In the genomic region with DNA sequence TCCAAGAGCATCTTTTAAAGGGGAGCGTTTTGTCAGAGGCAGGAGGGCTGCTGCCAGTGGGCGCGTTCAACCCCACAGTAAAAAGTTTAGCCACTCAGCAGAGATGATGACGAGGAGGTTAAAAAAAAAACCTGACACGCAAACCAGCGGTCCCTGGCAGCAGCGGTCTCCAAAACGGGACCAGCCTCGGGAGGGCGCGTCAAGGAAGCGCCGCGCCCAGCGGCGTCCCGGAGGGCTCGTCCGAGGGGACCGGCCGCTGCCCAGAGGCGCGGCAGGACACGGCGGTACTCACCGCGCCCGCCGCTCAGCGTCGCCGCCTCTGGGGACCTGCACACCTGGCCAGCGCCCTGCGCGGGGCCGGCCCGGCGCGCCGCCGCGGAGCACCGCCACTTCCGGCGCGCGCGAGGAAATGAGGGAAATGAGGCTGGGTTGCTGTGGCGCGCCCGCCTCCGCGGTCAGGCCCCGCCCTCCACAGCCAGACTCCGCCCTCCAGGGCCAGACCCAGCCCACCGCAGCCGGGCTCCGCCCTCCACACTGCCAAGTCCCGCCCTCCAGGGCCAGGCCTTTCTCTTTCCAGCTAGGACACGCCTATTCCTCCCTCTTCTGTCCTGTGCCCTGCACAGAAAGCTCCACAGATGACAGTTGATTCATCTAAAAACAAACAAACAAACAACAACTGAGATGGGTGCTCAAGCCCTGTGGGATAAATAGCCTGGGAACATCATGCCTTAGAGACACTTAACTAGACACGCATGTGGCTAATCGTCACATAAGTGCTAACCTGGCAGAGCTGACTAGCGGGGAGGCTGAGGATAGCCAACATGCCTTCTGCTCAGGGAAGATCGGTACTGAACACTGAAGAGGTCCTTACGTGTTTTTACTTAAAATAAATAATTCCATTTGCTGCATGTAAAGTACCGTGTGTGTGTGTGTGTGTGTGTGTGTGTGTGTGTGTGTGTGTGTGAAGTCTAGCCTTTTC, we compare ENCODE assay signal across 8 mouse cellular contexts. TPM values are rescaled to one million over a fixed set of nuclear protein-coding genes. Genes with fewer than 3 reads are reported as not detected.
DNase-seq lines count a peak whose midpoint lies in the region; ATAC-seq and TF ChIP-seq lines count a peak whose summit lies in the region.

Gene Csgalnact2, minus strand, starts transcription at position 410 of the 979 bp plus-strand sequence.

- peak within 1 kb of the TSS; percentile 85 for H3K4me3 ChIP-seq in ES-Bruce4 (ENCODE audit: low read depth, low read length)
- peak within 1 kb of the TSS; percentile 75 for H3K4me3 ChIP-seq in forebrain, embryonic 14.5 days (ENCODE audit: low read depth, low read length)
- H3K4me3 ChIP-seq in lung, adult 2 months (replicated peaks; ENCODE audit: extremely low read depth, low read depth, low read length) = peak within 1 kb of the TSS; percentile 83

- DNase-seq in forebrain, embryonic 14.5 days (ENCODE audit: low spot score) = peak; percentile 88
- peak; percentile 92 for DNase-seq in heart, postnatal 25 days (ENCODE audit: low spot score)
- DNase-seq in layer of hippocampus, adult 18-20 months (ENCODE audit: low spot score in 2 of 2) = peak; percentile 90 to 93
- DNase-seq in lung, adult 2 months = peak; percentile 98
- peak; percentile 77 to 84 for DNase-seq in thymus, adult 18-20 months

- WGBS in forebrain, embryonic 14.5 days = 7% methylated on average over 62 of the region's 66 CpGs
- WGBS in lung, adult 2 months = 5% methylated on average over 59 of the region's 66 CpGs

- H3K27ac ChIP-seq in ES-Bruce4 (ENCODE audit: insufficient read depth, low read length) = no peak within 1 kb of the TSS
- peak within 1 kb of the TSS; percentile 62; the same call in 1 of the 2 replicates for H3K27ac ChIP-seq in forebrain, embryonic 14.5 days (ENCODE audit: low read depth, low read length)

- H3K36me3 ChIP-seq in ES-Bruce4 (ENCODE audit: control insufficient read depth, insufficient read depth, low read length, poor library complexity, severe bottlenecking) = no peaks in the 10 kb centered on the region
- no peaks in the 10 kb centered on the region for H3K36me3 ChIP-seq in forebrain, embryonic 14.5 days (ENCODE audit: control insufficient read depth, insufficient read depth, low read length)

- TF ChIP-seq POLR2A in ES-Bruce4 (IDR thresholded peaks at IDR 0.05; ENCODE audit: insufficient read depth, low read length) = no peak
- peak; percentile 49; the same call in 1 of the 2 replicates for TF ChIP-seq POLR2A in lung, adult 2 months (IDR thresholded peaks at IDR 0.05; ENCODE audit: borderline replicate concordance, extremely low read depth, low read depth, low read length)

- intact Hi-C loops in heart, postnatal 25 days (cut with DNase I) = no loop called here

- no peaks in the 10 kb centered on the region for H3K27me3 ChIP-seq in ES-Bruce4 (ENCODE audit: control insufficient read depth, insufficient read depth, low read length, poor library complexity, severe bottlenecking)
- no peaks in the 10 kb centered on the region for H3K27me3 ChIP-seq in forebrain, embryonic 14.5 days (replicated peaks; ENCODE audit: control insufficient read depth, insufficient read depth, low read length)

- no peaks in the 10 kb centered on the region for H3K9me3 ChIP-seq in ES-Bruce4 (replicated peaks; ENCODE audit: control insufficient read depth, insufficient read depth, low read length, poor library complexity, severe bottlenecking)
- no peaks in the 10 kb centered on the region for H3K9me3 ChIP-seq in forebrain, embryonic 14.5 days (replicated peaks; ENCODE audit: control insufficient read depth, low read length)

- no peak for TF ChIP-seq EP300 in ES-Bruce4 (IDR thresholded peaks at IDR 0.05; ENCODE audit: insufficient read depth, low read depth, low read length)

- peak within 1 kb of the TSS; percentile 80 for H3K4me2 ChIP-seq in forebrain, embryonic 14.5 days (ENCODE audit: low read length)

- peak; percentile 98 for ATAC-seq in cerebellum, adult (ENCODE audit: insufficient number of reproducible peaks, low FRiP score, low TSS enrichment)
- peak; percentile 99 for ATAC-seq in forebrain, embryonic 14.5 days
- peak; percentile 93 for ATAC-seq in neutrophil, adult 5-6 weeks (ENCODE audit: extremely low read depth, insufficient number of reproducible peaks, low FRiP score, poor library complexity, severe bottlenecking)

- H3K9ac ChIP-seq in ES-Bruce4 (ENCODE audit: low read depth, poor library complexity, severe bottlenecking) = peak within 1 kb of the TSS; percentile 72
- H3K9ac ChIP-seq in forebrain, embryonic 14.5 days (ENCODE audit: low read length) = peak within 1 kb of the TSS; percentile 82

- TF ChIP-seq CTCF in ES-Bruce4 (IDR thresholded peaks at IDR 0.05; ENCODE audit: low read depth, low read length) = no peak
- no peak for TF ChIP-seq CTCF in lung, adult 2 months (IDR thresholded peaks at IDR 0.05; ENCODE audit: insufficient read depth, low read length)

- H3K4me1 ChIP-seq in ES-Bruce4 (ENCODE audit: control insufficient read depth, insufficient read depth, low read length) = no peaks in the 10 kb centered on the region
- H3K4me1 ChIP-seq in forebrain, embryonic 14.5 days (ENCODE audit: control insufficient read depth, insufficient read depth, low read length) = no peaks in the 10 kb centered on the region
- H3K4me1 ChIP-seq in lung, adult 2 months (ENCODE audit: control insufficient read depth, insufficient read depth, low read length) = peaks cover 5% of the 10 kb centered on the region

RNA-seq across cellular contexts. Expression of gene Csgalnact2, which starts in this region (rescaled TPM):
- polyA plus RNA-seq in ES-Bruce4 (2011; ENCODE audit: insufficient read depth, insufficient read length, low read depth, missing spikeins) = 6.0 and 7.1 TPM in 2 replicates
- 10.7 and 11.3 TPM in 2 replicates for polyA plus RNA-seq in forebrain, embryonic 14.5 days (2014; fragmentation: Nextera tagmentation; extraction: Ambion mirVana)
- 10 to 100 TPM; 16.3 TPM for total RNA-seq in heart, postnatal 25 days (2021)
- 10 to 100 TPM; 11.0 to 12.7 TPM for total RNA-seq in layer of hippocampus, adult 18-20 months (2021)
- polyA plus RNA-seq in lung, adult 2 months (2012; rRNA removed) = 8.0 and 10.7 TPM in 2 replicates
- total RNA-seq in neutrophil, adult 5-6 weeks (2017) = 55.0 and 59.9 TPM in 2 replicates
